Comparison of ENCODE assay signal across 26 mouse cellular contexts in genomic region chr6:146511511-146511910, GRCm38 (mm10). TPM values are rescaled to one million over a fixed set of nuclear protein-coding genes. Genes with fewer than 3 reads are reported as not detected.
DNase-seq lines count a peak whose midpoint lies in the region; ATAC-seq and TF ChIP-seq lines count a peak whose summit lies in the region.
"Had no signal": no experiment of that assay in that cellular context is flagged by ENCODE, and none has a peak within 500 bp of the region (broad histone marks: within the 10 kb centered on the region; RNA-seq: fewer than 3 reads in every experiment).

No protein-coding gene starts in this region.

- peak; percentile 20; the same call in 1 of the 2 replicates for ATAC-seq in kidney, postnatal 0 days (replicated peaks; ENCODE audit: low FRiP score, low read depth)
- ATAC-seq in kidney, embryonic 14.5 days (ENCODE audit: low FRiP score, low TSS enrichment): no peak
- ATAC-seq in liver, embryonic 11.5 days (replicated peaks; ENCODE audit: low FRiP score): no peak
- ATAC-seq: forebrain, embryonic 15.5 days had no signal

- DNase-seq in kidney, postnatal 0 days (ENCODE audit: low spot score): no peak
- peak; percentile 46 to 50 for DNase-seq in spleen, postnatal 36 days (ENCODE audit: low spot score in 2 of 2)
- DNase-seq in spleen, postnatal 4 days (ENCODE audit: low spot score in 2 of 2): no peak
- peak; percentile 45 to 49 for DNase-seq in B cell, adult 2 months
- peak; percentile 52 for DNase-seq in splenic B cell, adult 2 months (ENCODE audit: low read depth, low spot score)
- no peak for DNase-seq in liver, embryonic 11.5 days (ENCODE audit: low spot score)
- DNase-seq: adrenal gland, adult 2 months; adrenal gland, postnatal 14 days; cerebellum, adult 11 months; cerebellum, adult 8-10 months; cerebellum, postnatal 10 days; cerebellum, postnatal 36 days; embryo, embryonic 11 days; gastrocnemius, postnatal 25 days; heart, adult 2 months; heart, postnatal 14 days had no signal

- no peaks in the 10 kb centered on the region for H3K36me3 ChIP-seq in kidney, postnatal 0 days (ENCODE audit: insufficient read depth, low read length)
- H3K36me3 ChIP-seq in kidney, embryonic 14.5 days (ENCODE audit: control insufficient read depth, insufficient read depth, low read length): no peaks in the 10 kb centered on the region
- no peaks in the 10 kb centered on the region for H3K36me3 ChIP-seq in splenic B cell, adult 2 months (ENCODE audit: control insufficient read depth, insufficient read depth, low read length, poor library complexity, severe bottlenecking)
- H3K36me3 ChIP-seq in liver, embryonic 11.5 days (ENCODE audit: control insufficient read depth, insufficient read depth, low read length): no peaks in the 10 kb centered on the region
- H3K36me3 ChIP-seq: embryonic facial prominence, embryonic 10.5 days; embryonic facial prominence, embryonic 13.5 days; forebrain, embryonic 12.5 days; forebrain, embryonic 15.5 days; heart, embryonic 10.5 days; heart, embryonic 13.5 days; hindbrain, embryonic 12.5 days; hindbrain, embryonic 15.5 days had no signal

- no peak overlapping the region for H3K9ac ChIP-seq in kidney, postnatal 0 days (ENCODE audit: low read depth, low read length)
- H3K9ac ChIP-seq in kidney, embryonic 14.5 days (ENCODE audit: low read depth, low read length): no peak overlapping the region
- no peak overlapping the region for H3K9ac ChIP-seq in liver, embryonic 11.5 days (ENCODE audit: low read depth, low read length)
- H3K9ac ChIP-seq: embryonic facial prominence, embryonic 13.5 days; forebrain, embryonic 12.5 days; forebrain, embryonic 15.5 days; heart, embryonic 13.5 days; hindbrain, embryonic 12.5 days; hindbrain, embryonic 15.5 days had no signal

- no peaks in the 10 kb centered on the region for H3K4me1 ChIP-seq in kidney, postnatal 0 days (replicated peaks; ENCODE audit: insufficient read depth, low read length)
- H3K4me1 ChIP-seq in kidney, embryonic 14.5 days (ENCODE audit: control insufficient read depth, insufficient read depth, low read length): peaks cover 4% of the 10 kb centered on the region; the same call in 1 of the 2 replicates
- peaks cover 4% of the 10 kb centered on the region; the same call in 1 of the 2 replicates for H3K4me1 ChIP-seq in liver, embryonic 11.5 days (replicated peaks; ENCODE audit: control insufficient read depth, insufficient read depth, low read length)
- H3K4me1 ChIP-seq: forebrain, embryonic 15.5 days; hindbrain, embryonic 12.5 days; hindbrain, embryonic 15.5 days had no signal

- H3K4me3 ChIP-seq in kidney, postnatal 0 days (replicated peaks; ENCODE audit: low read depth, low read length): no peak overlapping the region
- H3K4me3 ChIP-seq in kidney, embryonic 14.5 days (ENCODE audit: low read length): no peak overlapping the region
- H3K4me3 ChIP-seq in liver, embryonic 11.5 days (ENCODE audit: low read depth, low read length): no peak overlapping the region
- H3K4me3 ChIP-seq: embryonic facial prominence, embryonic 10.5 days; embryonic facial prominence, embryonic 13.5 days; erythroblast, embryonic 14.5 days; forebrain, embryonic 12.5 days; forebrain, embryonic 15.5 days; heart, adult 2 months; heart, embryonic 10.5 days; heart, embryonic 13.5 days; hindbrain, embryonic 12.5 days; hindbrain, embryonic 15.5 days had no signal

- no peak overlapping the region for H3K4me2 ChIP-seq in kidney, postnatal 0 days (ENCODE audit: low read length)
- H3K4me2 ChIP-seq in kidney, embryonic 14.5 days (replicated peaks; ENCODE audit: low read depth, low read length): no peak overlapping the region
- H3K4me2 ChIP-seq in liver, embryonic 11.5 days: no peak overlapping the region
- H3K4me2 ChIP-seq: embryonic facial prominence, embryonic 13.5 days; forebrain, embryonic 12.5 days; forebrain, embryonic 15.5 days; hindbrain, embryonic 12.5 days; hindbrain, embryonic 15.5 days had no signal

- no peak for TF ChIP-seq CTCF in kidney, postnatal 0 days (IDR thresholded peaks at IDR 0.05; ENCODE audit: low read depth)

- no peaks in the 10 kb centered on the region for H3K27me3 ChIP-seq in kidney, postnatal 0 days (ENCODE audit: insufficient read depth, low read length)
- no peaks in the 10 kb centered on the region for H3K27me3 ChIP-seq in kidney, embryonic 14.5 days (ENCODE audit: control insufficient read depth, insufficient read depth, low read length)
- no peaks in the 10 kb centered on the region for H3K27me3 ChIP-seq in splenic B cell, adult 2 months (ENCODE audit: control insufficient read depth, insufficient read depth, low read length, poor library complexity, severe bottlenecking)
- no peaks in the 10 kb centered on the region for H3K27me3 ChIP-seq in liver, embryonic 11.5 days (replicated peaks; ENCODE audit: control insufficient read depth, insufficient read depth, low read length)
- H3K27me3 ChIP-seq: embryonic facial prominence, embryonic 13.5 days; forebrain, embryonic 12.5 days; forebrain, embryonic 15.5 days; heart, embryonic 13.5 days; hindbrain, embryonic 12.5 days; hindbrain, embryonic 15.5 days had no signal

- H3K9me3 ChIP-seq in kidney, postnatal 0 days (replicated peaks; ENCODE audit: low read length): no peaks in the 10 kb centered on the region
- no peaks in the 10 kb centered on the region for H3K9me3 ChIP-seq in kidney, embryonic 14.5 days (ENCODE audit: control insufficient read depth, low read length)
- H3K9me3 ChIP-seq in liver, embryonic 11.5 days (ENCODE audit: control insufficient read depth, low read length): no peaks in the 10 kb centered on the region
- H3K9me3 ChIP-seq: embryonic facial prominence, embryonic 10.5 days; embryonic facial prominence, embryonic 13.5 days; forebrain, embryonic 12.5 days; forebrain, embryonic 15.5 days; heart, embryonic 10.5 days; heart, embryonic 13.5 days; hindbrain, embryonic 12.5 days; hindbrain, embryonic 15.5 days had no signal

- 70% methylated on average over 8 of the region's 8 CpGs for WGBS in kidney, postnatal 0 days
- WGBS in kidney, embryonic 14.5 days: 77% methylated on average over 8 of the region's 8 CpGs
- WGBS in liver, embryonic 11.5 days: 83% methylated on average over 8 of the region's 8 CpGs

- no peak overlapping the region for H3K27ac ChIP-seq in kidney, postnatal 0 days
- H3K27ac ChIP-seq in kidney, embryonic 14.5 days (ENCODE audit: low read depth, low read length): no peak overlapping the region
- no peak overlapping the region for H3K27ac ChIP-seq in liver, embryonic 11.5 days (ENCODE audit: low read depth, low read length)
- H3K27ac ChIP-seq: embryonic facial prominence, embryonic 10.5 days; embryonic facial prominence, embryonic 13.5 days; forebrain, embryonic 12.5 days; forebrain, embryonic 15.5 days; heart, adult 2 months; heart, embryonic 10.5 days; heart, embryonic 13.5 days; hindbrain, embryonic 12.5 days; hindbrain, embryonic 15.5 days had no signal

RNA-seq across cellular contexts. Expression of gene Itpr2, which starts 9.5 kb away (rescaled TPM):
- 17.3 and 17.4 TPM in 2 replicates for polyA plus RNA-seq in kidney, postnatal 0 days (2015; fragmentation: Nextera tagmentation; extraction: Ambion mirVana)
- polyA plus RNA-seq in kidney, embryonic 14.5 days (2014; fragmentation: Nextera tagmentation; extraction: Ambion mirVana): 11.0 and 12.7 TPM in 2 replicates
- 4.0 and 5.3 TPM in 2 replicates for polyA plus RNA-seq in liver, embryonic 11.5 days (2014; fragmentation: Nextera tagmentation; extraction: Ambion mirVana)

Comparison
In these comparisons a context has a peak if more than half of its experiments do, and no peak if none do; other contexts are left out.
1. DNase-seq: peak in spleen, postnatal 36 days (2 of 2), B cell, adult 2 months (2 of 2) and splenic B cell, adult 2 months (single experiment); none in kidney, postnatal 0 days (single experiment), spleen, postnatal 4 days (0 of 2) and liver, embryonic 11.5 days (single experiment).